8 mouse cellular contexts compared by ENCODE assay signal in genomic region chr19:44069121-44069913, GRCm38 (mm10). TPM values are rescaled to one million over a fixed set of nuclear protein-coding genes. Genes with fewer than 3 reads are reported as not detected.
DNase-seq lines count a peak whose midpoint lies in the region; ATAC-seq and TF ChIP-seq lines count a peak whose summit lies in the region.

Gene Erlin1, minus strand, starts transcription at chr19:44069785.

- H3K9ac ChIP-seq in embryonic facial prominence, embryonic 12.5 days = peak within 1 kb of the TSS; percentile 79
- H3K9ac ChIP-seq in limb, embryonic 11.5 days (ENCODE audit: low read length) = peak within 1 kb of the TSS; percentile 74
- peak within 1 kb of the TSS; percentile 80 for H3K9ac ChIP-seq in midbrain, embryonic 13.5 days (replicated peaks)

- no peak for TF ChIP-seq CTCF in kidney, adult 2 months (conservative IDR thresholded peaks at IDR 0.05; ENCODE audit: insufficient read depth, insufficient read length, low read depth, low read length)
- no peak for TF ChIP-seq CTCF in small intestine, adult 2 months (IDR thresholded peaks at IDR 0.05; ENCODE audit: extremely low read depth, insufficient read length, insufficient replicate concordance, low read depth, low read length)

- under 1% methylated on average over 75 of the region's 75 CpGs for WGBS in embryonic facial prominence, embryonic 12.5 days
- under 1% methylated on average over 74 of the region's 75 CpGs for whole genome bisulfite sequencing in kidney, adult 2 months
- WGBS in limb, embryonic 11.5 days = under 1% methylated on average over 75 of the region's 75 CpGs
- WGBS in midbrain, embryonic 13.5 days = under 1% methylated on average over 74 of the region's 75 CpGs
- WGBS in small intestine, adult 2 months = under 1% methylated on average over 75 of the region's 75 CpGs

- no peak for TF ChIP-seq POLR2A in kidney, adult 2 months (IDR thresholded peaks at IDR 0.05; ENCODE audit: low read depth, low read length)
- TF ChIP-seq POLR2A in small intestine, adult 2 months (IDR thresholded peaks at IDR 0.05; ENCODE audit: low read depth, low read length) = no peak

- H3K27me3 ChIP-seq in embryonic facial prominence, embryonic 12.5 days = no peaks in the 10 kb centered on the region
- H3K27me3 ChIP-seq in kidney, adult 2 months (replicated peaks; ENCODE audit: control insufficient read depth, insufficient read depth, low read length) = no peaks in the 10 kb centered on the region
- H3K27me3 ChIP-seq in limb, embryonic 11.5 days (ENCODE audit: control insufficient read depth, insufficient read depth, low read length) = no peaks in the 10 kb centered on the region
- H3K27me3 ChIP-seq in midbrain, embryonic 13.5 days = no peaks in the 10 kb centered on the region
- no peaks in the 10 kb centered on the region for H3K27me3 ChIP-seq in small intestine, adult 2 months (ENCODE audit: control insufficient read depth, insufficient read depth, low read length)

- peak; percentile 89 for ATAC-seq in embryonic facial prominence, embryonic 12.5 days (ENCODE audit: insufficient number of reproducible peaks, insufficient read depth, low FRiP score, low TSS enrichment)
- peak; percentile 87 for ATAC-seq in limb, embryonic 11.5 days (ENCODE audit: insufficient number of reproducible peaks, low FRiP score, low TSS enrichment, low read depth)
- peak; percentile 96 for ATAC-seq in midbrain, embryonic 13.5 days

- peak within 1 kb of the TSS; percentile 82 for H3K4me2 ChIP-seq in embryonic facial prominence, embryonic 12.5 days (replicated peaks)
- peak within 1 kb of the TSS; percentile 96 for H3K4me2 ChIP-seq in limb, embryonic 11.5 days (ENCODE audit: low read depth, severe bottlenecking)
- peak within 1 kb of the TSS; percentile 95 for H3K4me2 ChIP-seq in midbrain, embryonic 13.5 days (replicated peaks)

- DNase-seq in 3T3-L1 (ENCODE audit: low read depth, low spot score) = peak; percentile 72
- peak; percentile 94 to 97 for DNase-seq in adrenal gland, postnatal 36 days
- DNase-seq in heart, adult 18-20 months = peak; percentile 92 to 93
- peak; percentile 93 for DNase-seq in kidney, adult 2 months
- DNase-seq in limb, embryonic 11.5 days (ENCODE audit: low spot score) = peak; percentile 91

- H3K4me3 ChIP-seq in embryonic facial prominence, embryonic 12.5 days = peak within 1 kb of the TSS; percentile 61
- H3K4me3 ChIP-seq in kidney, adult 2 months (ENCODE audit: insufficient read depth, low read depth, low read length) = peak within 1 kb of the TSS; percentile 74
- peak within 1 kb of the TSS; percentile 74 for H3K4me3 ChIP-seq in limb, embryonic 11.5 days (ENCODE audit: low read depth, low read length)
- H3K4me3 ChIP-seq in midbrain, embryonic 13.5 days (replicated peaks) = peak within 1 kb of the TSS; percentile 63
- peak within 1 kb of the TSS; percentile 85 for H3K4me3 ChIP-seq in small intestine, adult 2 months (ENCODE audit: low read depth, low read length)

- H3K27ac ChIP-seq in embryonic facial prominence, embryonic 12.5 days = peak within 1 kb of the TSS; percentile 33; the same call in 1 of the 2 replicates
- H3K27ac ChIP-seq in kidney, adult 2 months (ENCODE audit: insufficient read depth, low read depth, low read length) = peak within 1 kb of the TSS; percentile 58
- H3K27ac ChIP-seq in limb, embryonic 11.5 days (replicated peaks; ENCODE audit: low read depth, low read length) = no peak within 1 kb of the TSS
- H3K27ac ChIP-seq in midbrain, embryonic 13.5 days = peak within 1 kb of the TSS; percentile 74
- peak within 1 kb of the TSS; percentile 74 for H3K27ac ChIP-seq in small intestine, adult 2 months (ENCODE audit: insufficient read depth, low read depth, low read length)

- H3K36me3 ChIP-seq in embryonic facial prominence, embryonic 12.5 days = peaks cover 3% of the 10 kb centered on the region
- peaks cover 1% of the 10 kb centered on the region for H3K36me3 ChIP-seq in kidney, adult 2 months (ENCODE audit: control insufficient read depth, insufficient read depth, low read length)
- H3K36me3 ChIP-seq in limb, embryonic 11.5 days (ENCODE audit: control insufficient read depth, insufficient read depth, low read length) = peaks cover 2% of the 10 kb centered on the region; the same call in 1 of the 2 replicates
- peaks cover 11% of the 10 kb centered on the region; the same call in 1 of the 2 replicates for H3K36me3 ChIP-seq in midbrain, embryonic 13.5 days
- H3K36me3 ChIP-seq in small intestine, adult 2 months (ENCODE audit: control insufficient read depth, insufficient read depth, low read length) = peaks cover 13% of the 10 kb centered on the region

- no peaks in the 10 kb centered on the region for H3K9me3 ChIP-seq in embryonic facial prominence, embryonic 12.5 days
- no peaks in the 10 kb centered on the region for H3K9me3 ChIP-seq in limb, embryonic 11.5 days (ENCODE audit: control insufficient read depth, low read length)
- no peaks in the 10 kb centered on the region for H3K9me3 ChIP-seq in midbrain, embryonic 13.5 days

- peaks cover 7% of the 10 kb centered on the region; the same call in 1 of the 2 replicates for H3K4me1 ChIP-seq in embryonic facial prominence, embryonic 12.5 days
- H3K4me1 ChIP-seq in kidney, adult 2 months (ENCODE audit: control insufficient read depth, insufficient read depth, low read length) = peaks cover 11% of the 10 kb centered on the region
- H3K4me1 ChIP-seq in limb, embryonic 11.5 days (ENCODE audit: control insufficient read depth, insufficient read depth, low read length) = peaks cover 4% of the 10 kb centered on the region; the same call in 1 of the 2 replicates
- H3K4me1 ChIP-seq in midbrain, embryonic 13.5 days (replicated peaks) = peaks cover 19% of the 10 kb centered on the region
- H3K4me1 ChIP-seq in small intestine, adult 2 months (ENCODE audit: control insufficient read depth, insufficient read depth, insufficient read length, low read length) = peaks cover 5% of the 10 kb centered on the region; the same call in 1 of the 2 replicates

RNA-seq across cellular contexts. Expression of gene Erlin1, which starts in this region (rescaled TPM):
- total RNA-seq in adrenal gland, postnatal 36 days (2021) = 10 to 100 TPM; 15.8 to 32.5 TPM
- polyA plus RNA-seq in embryonic facial prominence, embryonic 12.5 days (2016; fragmentation: Nextera tagmentation; extraction: Ambion mirVana) = 28.8 and 32.4 TPM in 2 replicates
- 10 to 100 TPM in 1 of 2 experiments, 1 to 10 TPM in 1; 9.1 to 11.2 TPM for total RNA-seq in heart, adult 18-20 months (2021)
- polyA plus RNA-seq in kidney, adult 2 months (2012; rRNA removed) = 23.4 and 28.3 TPM in 2 replicates
- polyA plus RNA-seq in limb, embryonic 11.5 days (2014; fragmentation: Nextera tagmentation; extraction: Ambion mirVana) = 20.1 and 20.9 TPM in 2 replicates
- 19.5 and 20.1 TPM in 2 replicates for polyA plus RNA-seq in midbrain, embryonic 13.5 days (2015; fragmentation: Nextera tagmentation; extraction: Ambion mirVana)
- 4.1 and 10.9 TPM in 2 replicates for polyA plus RNA-seq in small intestine, adult 2 months (2012; rRNA removed)
